Mouse (Mus musculus): ENCODE results near the gene Btbd35f19.
"Not testable (repeated sequence)": the region's sequence is repeated elsewhere in the genome, so short reads cannot be mapped to it uniquely, and the experiment has no call there.

The Btbd35f19 gene

GRCm38 (mm10) chrX:31383818-31384217 lies at the start of gene Btbd35f19:
Gene Btbd35f19 (minus strand): TSS chrX:31383918.
- not testable (repeated sequence) for DNase-seq

- not testable (repeated sequence) for DNase-seq
Observed at GRCm38 (mm10) chrX:31341924-31342323, 41.8 kb downstream of the Btbd35f19 start.

GRCm38 (mm10) chrX:31336154-31336553 lies 47.6 kb downstream of the Btbd35f19 start, which contains the start of gene Btbd35f26:
Gene Btbd35f26 (plus strand): TSS chrX:31336454.
- not testable (repeated sequence) for DNase-seq

Data from thymus, postnatal 25 days (tissue).